Mouse (Mus musculus): Measurements from ENCODE around the gene Gm37240. TPM values are rescaled to one million over a fixed set of nuclear protein-coding genes. Genes with fewer than 3 reads are reported as not detected.

Gene Gm37240
- polyA plus RNA-seq, 1 experiment from 2014 or later = 0.43 TPM

DNA sequence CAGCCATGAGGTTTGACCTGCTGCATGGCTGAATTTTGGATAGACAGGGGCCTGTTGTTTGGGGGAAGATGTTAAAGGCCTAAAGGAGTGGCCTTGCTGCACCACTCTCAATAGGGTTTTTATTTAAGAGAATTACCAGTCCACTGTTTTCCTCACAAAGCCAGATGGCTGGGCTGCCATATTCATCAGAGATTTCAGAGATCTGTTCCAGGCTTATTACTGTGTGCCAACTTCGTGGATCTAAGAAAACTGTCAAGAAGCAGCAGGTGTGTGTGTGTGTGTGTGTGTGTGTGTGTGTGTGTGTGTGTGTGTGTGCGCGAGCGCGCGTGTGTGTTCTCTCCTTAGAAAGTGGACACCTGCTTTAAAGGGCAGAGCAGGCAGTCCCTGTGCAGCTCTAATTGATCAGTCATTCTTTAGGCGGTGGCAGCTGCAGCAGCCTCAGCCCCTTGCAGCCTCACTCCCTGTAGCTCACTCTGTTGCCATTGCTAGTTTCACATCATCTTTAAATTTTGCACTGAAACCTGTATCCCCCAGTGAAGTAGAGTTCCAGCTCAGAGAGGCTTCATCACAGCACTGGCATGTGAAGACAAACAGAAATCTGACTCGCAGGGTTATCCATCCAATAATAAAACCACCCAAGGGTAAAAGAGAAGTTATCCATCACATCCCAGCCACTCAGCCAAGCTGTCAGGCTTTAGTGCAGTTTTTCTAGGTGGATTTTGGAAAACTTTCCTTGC lies 252.8 kb downstream of the Gm37240 start:
- no peak for ATAC-seq (replicated peaks; ENCODE audit: low FRiP score)
- no peaks in the 10 kb centered on the region for H3K27me3 ChIP-seq (ENCODE audit: control insufficient read depth, insufficient read depth, low read length)
- no peak overlapping the region for H3K4me2 ChIP-seq (ENCODE audit: low read depth, low read length, severe bottlenecking)
- no peaks in the 10 kb centered on the region for H3K36me3 ChIP-seq (ENCODE audit: control insufficient read depth, insufficient read depth, low read length)
- H3K4me1 ChIP-seq (replicated peaks; ENCODE audit: control insufficient read depth, insufficient read depth, low read length) = no peaks in the 10 kb centered on the region
- H3K9me3 ChIP-seq (ENCODE audit: control insufficient read depth, low read length) = no peaks in the 10 kb centered on the region
- DNase-seq (ENCODE audit: low spot score) = no peak
- no peak overlapping the region for H3K4me3 ChIP-seq (ENCODE audit: low read depth, low read length)
- WGBS = 84% methylated on average over 8 of the region's 8 CpGs
- H3K27ac ChIP-seq (ENCODE audit: low read depth, low read length) = no peak overlapping the region
- H3K9ac ChIP-seq (ENCODE audit: low read length) = no peak overlapping the region

DNA sequence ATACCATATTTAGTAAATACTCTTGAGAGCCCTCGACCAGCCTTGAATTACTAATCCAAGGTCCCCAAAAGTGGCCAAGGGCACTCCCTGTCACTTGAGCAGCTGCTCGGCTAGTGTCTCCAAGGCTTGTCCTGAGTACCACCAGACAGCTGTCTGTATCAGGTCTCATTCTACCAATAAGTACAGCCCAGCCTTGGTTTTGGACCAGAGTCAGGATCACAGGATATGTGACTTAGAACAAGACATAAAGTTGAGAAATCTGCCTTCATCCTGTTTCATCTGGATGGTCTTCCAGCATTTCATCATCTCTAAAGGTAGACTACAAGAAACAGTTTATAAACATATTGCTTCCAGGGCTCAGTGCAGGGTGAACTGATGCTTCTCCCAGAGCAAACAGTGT lies 253.6 kb downstream of the Gm37240 start:
- Histone ChIP-seq H3K9ac (ENCODE audit: low read length) (no peak overlapping the region), H3K4me3 (ENCODE audit: low read depth, low read length) (no peak overlapping the region), H3K36me3 (ENCODE audit: control insufficient read depth, insufficient read depth, low read length) (no peaks in the 10 kb centered on the region), H3K27me3 (ENCODE audit: control insufficient read depth, insufficient read depth, low read length) (no peaks in the 10 kb centered on the region), H3K27ac (ENCODE audit: low read depth, low read length) (no peak overlapping the region), H3K4me1 (replicated peaks; ENCODE audit: control insufficient read depth, insufficient read depth, low read length) (no peaks in the 10 kb centered on the region), H3K9me3 (ENCODE audit: control insufficient read depth, low read length) (no peaks in the 10 kb centered on the region), H3K4me2 (ENCODE audit: low read depth, low read length, severe bottlenecking) (no peak overlapping the region)
- ATAC-seq (replicated peaks; ENCODE audit: low FRiP score) = no peak
- DNase-seq (ENCODE audit: low spot score) = no peak
- WGBS = 86% methylated on average over 2 of the region's 2 CpGs

DNA sequence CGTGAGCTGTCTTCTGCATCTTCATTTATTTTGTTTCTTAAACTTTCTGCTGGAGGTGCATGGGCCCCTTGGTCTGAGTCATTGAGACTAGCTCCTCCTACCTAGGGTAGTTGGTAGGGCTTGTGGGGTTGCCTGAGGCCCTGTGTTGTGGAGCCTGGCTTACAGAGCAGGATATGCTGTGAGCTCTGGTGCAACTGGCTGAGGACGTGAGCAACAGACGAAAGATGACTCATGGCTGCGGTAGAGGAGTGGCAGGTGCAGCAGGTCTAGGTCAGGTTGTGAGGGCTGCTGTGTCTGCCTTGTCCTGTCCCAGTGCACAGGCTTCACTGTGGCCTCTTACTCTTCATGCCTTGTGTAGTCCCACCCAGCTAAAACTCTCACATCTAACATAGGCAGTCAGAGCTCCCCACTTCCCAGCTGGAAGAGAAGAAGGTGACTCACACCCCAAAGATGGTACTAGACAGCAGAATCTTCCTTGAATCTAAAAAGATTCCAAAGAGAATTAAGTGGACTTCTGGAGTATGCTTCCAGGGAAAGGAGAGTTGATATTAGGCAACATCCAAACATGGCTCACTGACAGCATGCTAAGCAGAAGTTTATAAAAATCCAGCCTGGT lies 257.3 kb downstream of the Gm37240 start:
- WGBS = 98% methylated on average over 4 of the region's 4 CpGs
- H3K9ac ChIP-seq (ENCODE audit: low read length) = no peak overlapping the region
- no peaks in the 10 kb centered on the region for H3K9me3 ChIP-seq (ENCODE audit: control insufficient read depth, low read length)
- no peaks in the 10 kb centered on the region for H3K36me3 ChIP-seq (ENCODE audit: control insufficient read depth, insufficient read depth, low read length)
- H3K27ac ChIP-seq (ENCODE audit: low read depth, low read length) = no peak overlapping the region
- no peak for ATAC-seq (replicated peaks; ENCODE audit: low FRiP score)
- no peak overlapping the region for H3K4me2 ChIP-seq (ENCODE audit: low read depth, low read length, severe bottlenecking)
- H3K4me3 ChIP-seq (ENCODE audit: low read depth, low read length) = no peak overlapping the region
- DNase-seq (ENCODE audit: low spot score) = no peak
- no peaks in the 10 kb centered on the region for H3K4me1 ChIP-seq (replicated peaks; ENCODE audit: control insufficient read depth, insufficient read depth, low read length)
- H3K27me3 ChIP-seq (ENCODE audit: control insufficient read depth, insufficient read depth, low read length) = no peaks in the 10 kb centered on the region

DNA sequence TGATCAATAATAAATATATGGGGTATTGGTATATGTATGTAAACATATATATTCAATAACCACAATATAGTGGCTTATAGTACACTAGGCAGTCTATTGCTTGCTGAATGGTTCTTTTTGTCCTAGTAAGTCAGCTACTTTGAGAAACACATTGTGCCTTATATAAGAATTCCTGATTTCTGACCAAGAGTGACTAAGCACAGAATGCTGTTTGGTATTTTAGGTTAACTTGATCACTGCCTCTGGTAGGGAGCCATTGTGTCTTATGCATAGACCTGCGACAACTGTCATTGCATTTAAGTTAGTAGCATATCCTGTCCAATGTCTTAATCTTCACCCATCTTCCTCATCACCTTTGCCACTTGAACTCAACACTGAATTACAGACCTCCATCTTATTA lies 267.6 kb downstream of the Gm37240 start:
- Histone ChIP-seq H3K27ac (ENCODE audit: low read depth, low read length) (no peak overlapping the region), H3K9ac (ENCODE audit: low read length) (no peak overlapping the region), H3K36me3 (ENCODE audit: control insufficient read depth, insufficient read depth, low read length) (no peaks in the 10 kb centered on the region; the same call in 1 of the 2 replicates), H3K4me2 (ENCODE audit: low read depth, low read length, severe bottlenecking) (no peak overlapping the region), H3K27me3 (ENCODE audit: control insufficient read depth, insufficient read depth, low read length) (no peaks in the 10 kb centered on the region), H3K4me1 (replicated peaks; ENCODE audit: control insufficient read depth, insufficient read depth, low read length) (no peaks in the 10 kb centered on the region), H3K9me3 (ENCODE audit: control insufficient read depth, low read length) (no peaks in the 10 kb centered on the region), H3K4me3 (ENCODE audit: low read depth, low read length) (no peak overlapping the region)
- DNase-seq (ENCODE audit: low spot score) = no peak
- ATAC-seq (replicated peaks; ENCODE audit: low FRiP score) = no peak
- 92% methylated on average over 1 of the region's 1 CpGs for WGBS

DNA sequence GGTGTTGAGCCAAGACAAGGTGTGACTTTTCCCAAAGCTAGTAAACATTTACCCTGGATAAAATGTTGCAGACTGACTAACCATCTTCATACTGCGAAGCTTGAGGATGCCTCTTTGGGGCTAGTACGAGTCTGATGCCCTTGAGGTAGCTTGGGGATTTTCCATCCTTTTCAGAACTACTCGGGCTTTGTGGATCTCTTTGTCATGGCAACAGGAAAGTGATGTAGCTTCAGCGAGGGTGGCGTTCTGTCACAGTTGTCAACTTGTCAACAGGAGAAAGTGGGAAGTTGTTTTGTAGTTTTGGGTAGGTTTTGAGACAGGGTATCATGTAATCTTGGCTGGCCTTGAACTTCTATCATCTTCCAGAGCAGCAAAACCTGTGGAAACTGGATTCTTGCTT lies 268.0 kb downstream of the Gm37240 start:
- no peak overlapping the region for H3K4me3 ChIP-seq (ENCODE audit: low read depth, low read length)
- H3K4me2 ChIP-seq (ENCODE audit: low read depth, low read length, severe bottlenecking) = no peak overlapping the region
- no peaks in the 10 kb centered on the region for H3K4me1 ChIP-seq (replicated peaks; ENCODE audit: control insufficient read depth, insufficient read depth, low read length)
- H3K27me3 ChIP-seq (ENCODE audit: control insufficient read depth, insufficient read depth, low read length) = no peaks in the 10 kb centered on the region
- WGBS = 87% methylated on average over 5 of the region's 5 CpGs
- DNase-seq (ENCODE audit: low spot score) (no peak), ATAC-seq (replicated peaks; ENCODE audit: low FRiP score) (no peak)
- H3K9ac ChIP-seq (ENCODE audit: low read length) = no peak overlapping the region
- no peak overlapping the region for H3K27ac ChIP-seq (ENCODE audit: low read depth, low read length)
- H3K36me3 ChIP-seq (ENCODE audit: control insufficient read depth, insufficient read depth, low read length) = no peaks in the 10 kb centered on the region; the same call in 1 of the 2 replicates
- H3K9me3 ChIP-seq (ENCODE audit: control insufficient read depth, low read length) = no peaks in the 10 kb centered on the region

DNA sequence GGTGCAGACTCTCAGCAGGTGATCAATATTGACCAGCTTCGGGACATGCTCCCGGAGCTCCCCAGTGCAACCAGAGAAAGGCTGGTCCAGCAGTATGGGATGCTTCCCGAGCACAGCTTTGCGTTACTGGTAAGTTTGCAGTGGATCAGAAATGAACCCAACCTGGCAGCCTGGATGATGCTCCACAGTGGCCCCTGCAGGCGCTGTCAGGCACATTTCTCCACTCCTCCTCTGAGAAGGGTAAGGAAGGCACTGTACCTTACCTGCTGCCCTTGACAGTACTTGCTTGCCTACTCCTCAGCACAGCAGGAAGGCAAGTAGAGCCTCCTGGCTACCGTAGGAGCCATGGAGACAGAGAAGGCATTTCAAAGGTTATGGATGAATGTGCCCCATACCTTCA lies 268.4 kb downstream of the Gm37240 start:
- Histone ChIP-seq H3K4me2 (ENCODE audit: low read depth, low read length, severe bottlenecking) (no peak overlapping the region), H3K27ac (ENCODE audit: low read depth, low read length) (no peak overlapping the region), H3K36me3 (ENCODE audit: control insufficient read depth, insufficient read depth, low read length) (no peaks in the 10 kb centered on the region; the same call in 1 of the 2 replicates), H3K4me1 (replicated peaks; ENCODE audit: control insufficient read depth, insufficient read depth, low read length) (no peaks in the 10 kb centered on the region), H3K27me3 (ENCODE audit: control insufficient read depth, insufficient read depth, low read length) (no peaks in the 10 kb centered on the region), H3K9me3 (ENCODE audit: control insufficient read depth, low read length) (no peaks in the 10 kb centered on the region), H3K9ac (ENCODE audit: low read length) (no peak overlapping the region), H3K4me3 (ENCODE audit: low read depth, low read length) (no peak overlapping the region)
- DNase-seq (ENCODE audit: low spot score) = no peak
- WGBS = 83% methylated on average over 6 of the region's 6 CpGs
- ATAC-seq (replicated peaks; ENCODE audit: low FRiP score) = no peak

DNA sequence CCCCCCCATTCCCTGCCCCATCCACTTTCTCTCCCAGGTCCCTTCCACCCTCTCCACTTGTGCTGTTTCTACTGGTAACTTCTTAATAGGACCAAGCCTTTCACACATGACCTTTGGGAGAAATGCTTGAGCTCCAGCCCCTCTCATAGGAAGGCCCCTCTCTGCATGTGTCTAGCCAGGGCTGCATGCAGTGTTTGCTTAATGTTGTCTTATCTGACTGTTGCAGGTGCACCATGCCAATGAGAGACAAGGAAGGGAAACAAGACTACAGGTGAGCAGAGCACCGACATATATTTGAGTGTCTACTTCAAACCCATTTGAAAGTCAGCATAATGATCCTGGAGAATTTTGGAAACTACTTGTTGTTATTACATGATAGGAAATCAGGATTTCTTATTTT lies 270.9 kb downstream of the Gm37240 start:
- no peaks in the 10 kb centered on the region for H3K9me3 ChIP-seq (ENCODE audit: control insufficient read depth, low read length)
- no peak overlapping the region for H3K4me3 ChIP-seq (ENCODE audit: low read depth, low read length)
- no peaks in the 10 kb centered on the region for H3K4me1 ChIP-seq (replicated peaks; ENCODE audit: control insufficient read depth, insufficient read depth, low read length)
- H3K27me3 ChIP-seq (ENCODE audit: control insufficient read depth, insufficient read depth, low read length) = no peaks in the 10 kb centered on the region
- DNase-seq (ENCODE audit: low spot score) (no peak), ATAC-seq (replicated peaks; ENCODE audit: low FRiP score) (no peak)
- H3K27ac ChIP-seq (ENCODE audit: low read depth, low read length) = no peak overlapping the region
- no peaks in the 10 kb centered on the region; the same call in 1 of the 2 replicates for H3K36me3 ChIP-seq (ENCODE audit: control insufficient read depth, insufficient read depth, low read length)
- H3K4me2 ChIP-seq (ENCODE audit: low read depth, low read length, severe bottlenecking) = no peak overlapping the region
- 95% methylated on average over 1 of the region's 1 CpGs for WGBS
- H3K9ac ChIP-seq (ENCODE audit: low read length) = no peak overlapping the region

DNA sequence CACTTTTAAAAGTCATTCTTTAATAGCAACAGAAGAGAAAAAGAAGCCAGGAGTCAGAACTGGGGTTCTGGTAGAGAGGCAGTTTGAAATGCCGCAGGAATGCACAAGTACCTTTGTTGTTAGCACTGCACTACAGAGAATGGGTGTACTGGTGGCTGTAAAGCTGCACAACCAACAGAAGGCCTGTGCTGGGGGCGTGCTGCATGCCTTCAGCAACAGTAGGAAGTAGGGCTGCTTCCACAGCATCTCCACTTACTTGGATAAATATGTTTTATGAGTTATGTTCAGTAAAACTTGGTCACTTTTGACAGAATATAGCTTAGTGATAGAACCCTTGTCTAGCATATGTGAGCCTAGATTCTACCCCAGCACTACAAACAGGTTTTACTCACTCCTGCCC lies 279.6 kb downstream of the Gm37240 start:
- H3K9me3 ChIP-seq (ENCODE audit: control insufficient read depth, low read length) = no peaks in the 10 kb centered on the region
- WGBS = 94% methylated on average over 2 of the region's 2 CpGs

DNA sequence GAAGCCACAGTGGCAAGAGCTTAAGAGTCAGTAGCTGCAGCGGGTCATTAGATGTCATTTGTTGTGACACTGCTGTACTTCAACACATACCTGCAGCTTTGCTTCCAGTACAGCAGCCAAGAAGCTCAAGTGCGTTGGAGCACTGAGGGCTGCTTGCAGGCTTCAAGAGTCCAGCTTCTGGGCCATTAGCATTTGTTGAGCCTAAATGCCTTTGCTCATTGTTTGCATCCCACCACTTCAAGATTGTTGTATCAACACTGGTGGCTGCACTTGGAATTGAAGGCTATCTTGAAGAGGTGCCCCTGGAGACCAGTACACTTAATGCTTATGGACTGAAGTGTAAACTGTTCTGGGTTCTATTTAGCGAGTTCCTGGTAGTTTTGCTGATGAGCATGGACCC lies 280.4 kb downstream of the Gm37240 start:
- no peak overlapping the region for H3K4me3 ChIP-seq (ENCODE audit: low read depth, low read length)
- WGBS = 84% methylated on average over 3 of the region's 3 CpGs
- no peak overlapping the region for H3K4me2 ChIP-seq (ENCODE audit: low read depth, low read length, severe bottlenecking)
- H3K9ac ChIP-seq (ENCODE audit: low read length) = no peak overlapping the region
- ATAC-seq (replicated peaks; ENCODE audit: low FRiP score) (no peak), DNase-seq (ENCODE audit: low spot score) (no peak)
- no peaks in the 10 kb centered on the region for H3K27me3 ChIP-seq (ENCODE audit: control insufficient read depth, insufficient read depth, low read length)
- H3K36me3 ChIP-seq (ENCODE audit: control insufficient read depth, insufficient read depth, low read length) = no peaks in the 10 kb centered on the region
- H3K27ac ChIP-seq (ENCODE audit: low read depth, low read length) = no peak overlapping the region
- peaks cover 16% of the 10 kb centered on the region for H3K4me1 ChIP-seq (replicated peaks; ENCODE audit: control insufficient read depth, insufficient read depth, low read length)
- H3K9me3 ChIP-seq (ENCODE audit: control insufficient read depth, low read length) = no peaks in the 10 kb centered on the region

More for the DNA sequence above, 279.6 kb downstream of the Gm37240 start:
- Histone ChIP-seq H3K4me1 (replicated peaks; ENCODE audit: control insufficient read depth, insufficient read depth, low read length) (peaks cover 11% of the 10 kb centered on the region; the same call in 1 of the 2 replicates), H3K36me3 (ENCODE audit: control insufficient read depth, insufficient read depth, low read length) (no peaks in the 10 kb centered on the region), H3K9ac (ENCODE audit: low read length) (no peak overlapping the region), H3K27me3 (ENCODE audit: control insufficient read depth, insufficient read depth, low read length) (no peaks in the 10 kb centered on the region), H3K27ac (ENCODE audit: low read depth, low read length) (no peak overlapping the region), H3K4me2 (ENCODE audit: low read depth, low read length, severe bottlenecking) (no peak overlapping the region), H3K4me3 (ENCODE audit: low read depth, low read length) (no peak overlapping the region)
- DNase-seq (ENCODE audit: low spot score) (no peak), ATAC-seq (replicated peaks; ENCODE audit: low FRiP score) (no peak)

Measured in forebrain, embryonic 11.5 days (tissue).